Mouse (Mus musculus) hindbrain, embryonic 12.5 days (tissue): ENCODE data around the gene Tmem132b. TPM values are rescaled to one million over a fixed set of nuclear protein-coding genes. Genes with fewer than 3 reads are reported as not detected.
A peak's percentile ranks its signal among the peaks of the same experiment; 100 is the strongest.

Experiments
- ATAC-seq: fragments of 200-750 bp; cut with Nextera tagmentation; 2 replicates; pipeline ENCODE4 v1.8.0; 2017; ENCODE audit warnings: moderate TSS enrichment; ENCODE audit not compliant: low FRiP score
- H3K27ac ChIP-seq: fragments of 300-500 bp; sonication (generic); 2 replicates; pipeline ENCODE4 v1.5.1; 2016; ENCODE audit warnings: mild to moderate bottlenecking
- H3K27me3 ChIP-seq: fragments of 300-500 bp; sonication (generic); 2 replicates; pipeline ENCODE4 v1.6.1; 2016; ENCODE audit warnings: mild to moderate bottlenecking
- H3K36me3 ChIP-seq: fragments of 300-500 bp; sonication (generic); 2 replicates; pipeline ENCODE4 v1.6.1; 2016; ENCODE audit warnings: mild to moderate bottlenecking
- H3K4me1 ChIP-seq: fragments of 300-500 bp; sonication (generic); 2 replicates; pipeline ENCODE4 v1.6.1; 2016
- H3K4me2 ChIP-seq: fragments of 300-500 bp; sonication (generic); replicated peaks from 2 replicates; pipeline ENCODE4 v1.6.1; 2016; ENCODE audit warnings: mild to moderate bottlenecking
- H3K4me3 ChIP-seq: fragments of 300-500 bp; sonication (generic); 2 replicates; pipeline ENCODE4 v1.5.1; 2016; ENCODE audit warnings: mild to moderate bottlenecking
- H3K9ac ChIP-seq: fragments of 300-500 bp; sonication (generic); 2 replicates; pipeline ENCODE4 v1.6.1; 2016; ENCODE audit warnings: mild to moderate bottlenecking, moderate library complexity
- H3K9me3 ChIP-seq: fragments of 300-500 bp; sonication (generic); replicated peaks from 2 replicates; pipeline ENCODE4 v1.6.1; 2016; ENCODE audit warnings: mild to moderate bottlenecking
- WGBS: fragments of 180-500 bp; shearing (Covaris S2); methylation state at CpG from one replicate; pipeline ENCODE4 v1.1.7; 2016; 5-methylcytosine and 5-hydroxymethylcytosine counted together
- polyA plus RNA-seq: library from polyadenylated mRNA; unstranded; fragments of >200 nt; fragmentation: Nextera tagmentation; extraction: Ambion mirVana; gene quantifications from 2 replicates; pipeline ENCODE4 v1.2.1, GENCODE M21; 2016

Tmem132b gene
- polyA plus RNA-seq, 1 experiment from 2014 or later, result 2.4 TPM

- Histone ChIP-seq H3K9ac (no peak overlapping the region), H3K4me2 (no peak overlapping the region), H3K4me3 (no peak overlapping the region), H3K36me3 (peaks cover 16% of the 10 kb centered on the region), H3K27me3 (no peaks in the 10 kb centered on the region), H3K27ac (no peak overlapping the region), H3K4me1 (0 out of 2 replicates have a peak, but pooled peaks cover 4% of the 10 kb centered on the region), H3K9me3 (no peaks in the 10 kb centered on the region)
- WGBS, result 19% methylated on average over 15 of the region's 15 CpGs
- ATAC-seq, result no peak
Measured at GRCm38 (mm10) chr5:125520930-125521590, 10.5 kb upstream of the Tmem132b start.

GRCm38 (mm10) chr5:125523361-125523760 lies 8.2 kb upstream of the Tmem132b start:
- 93% methylated on average over 2 of the region's 2 CpGs for WGBS
- Histone ChIP-seq H3K4me3 (no peak overlapping the region), H3K4me1 (0 out of 2 replicates have a peak, but pooled peaks cover 4% of the 10 kb centered on the region), H3K27me3 (peaks cover 3% of the 10 kb centered on the region; the same call in 1 of the 2 replicates), H3K27ac (no peak overlapping the region), H3K4me2 (no peak overlapping the region), H3K36me3 (no peaks in the 10 kb centered on the region; the same call in 1 of the 2 replicates), H3K9ac (no peak overlapping the region), H3K9me3 (peaks cover 6% of the 10 kb centered on the region)
- no peak for ATAC-seq

DNA sequence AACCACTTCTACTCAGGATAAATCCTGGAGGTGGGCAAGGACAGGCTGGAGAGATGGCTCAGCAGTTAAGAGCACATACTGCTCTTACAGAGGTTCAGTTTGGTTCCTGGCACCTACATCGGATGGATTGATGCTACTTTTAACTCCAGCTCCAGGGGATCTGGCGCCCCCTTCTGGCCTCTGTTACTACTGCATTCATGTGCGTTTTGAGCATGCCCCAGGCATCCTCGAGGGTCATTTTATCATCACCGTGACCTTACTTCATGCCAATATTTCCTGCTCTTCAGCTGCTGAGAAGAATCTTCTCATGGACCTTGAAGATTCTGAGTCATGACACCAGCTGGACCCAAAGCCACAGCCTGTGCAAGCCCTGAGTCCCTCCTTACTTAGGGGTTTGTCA lies 6.1 kb upstream of the Tmem132b start:
- Histone ChIP-seq H3K27ac (no peak overlapping the region), H3K36me3 (no peaks in the 10 kb centered on the region; the same call in 1 of the 2 replicates), H3K4me2 (no peak overlapping the region), H3K4me3 (no peak overlapping the region), H3K4me1 (0 out of 2 replicates have a peak, but pooled peaks cover 4% of the 10 kb centered on the region), H3K9ac (no peak overlapping the region), H3K27me3 (peaks cover 22% of the 10 kb centered on the region), H3K9me3 (peaks cover 6% of the 10 kb centered on the region)
- no peak for ATAC-seq
- WGBS, result 63% methylated on average over 5 of the region's 5 CpGs

GRCm38 (mm10) chr5:125526464-125526863 lies 5.1 kb upstream of the Tmem132b start:
- peaks cover 2% of the 10 kb centered on the region; the same call in 1 of the 2 replicates for H3K4me1 ChIP-seq
- peaks cover 28% of the 10 kb centered on the region for H3K27me3 ChIP-seq
- no peak overlapping the region for H3K27ac ChIP-seq
- H3K9ac ChIP-seq, result no peak overlapping the region
- H3K36me3 ChIP-seq, result no peaks in the 10 kb centered on the region; the same call in 1 of the 2 replicates
- no peak for ATAC-seq
- H3K4me2 ChIP-seq, result no peak overlapping the region
- WGBS, result 76% methylated on average over 4 of the region's 4 CpGs
- peaks cover 6% of the 10 kb centered on the region for H3K9me3 ChIP-seq
- H3K4me3 ChIP-seq, result no peak overlapping the region

DNA sequence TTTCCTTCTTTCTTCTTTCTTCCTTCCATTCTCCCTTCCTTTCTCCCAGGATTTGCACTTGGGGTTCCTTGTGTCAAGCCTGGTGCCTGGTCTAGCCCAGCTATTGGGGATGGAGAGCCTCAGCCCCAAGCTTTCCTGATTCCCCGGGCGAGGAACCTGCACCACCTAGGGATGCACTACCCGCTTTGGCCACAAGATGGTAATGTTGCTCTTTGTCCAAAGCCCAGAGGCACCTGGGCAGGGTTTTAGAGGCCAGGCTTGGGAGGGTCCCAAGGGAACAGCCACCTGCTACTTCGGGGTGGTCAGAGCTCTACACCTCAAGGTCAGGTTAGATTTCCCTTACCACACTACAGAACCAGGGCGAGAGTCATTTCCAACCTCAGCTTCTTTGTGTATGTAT lies 2.5 kb upstream of the Tmem132b start:
- peaks cover 49% of the 10 kb centered on the region for H3K27me3 ChIP-seq
- H3K9me3 ChIP-seq, result peaks cover 6% of the 10 kb centered on the region
- H3K4me1 ChIP-seq, result peaks cover 22% of the 10 kb centered on the region
- no peak overlapping the region for H3K4me3 ChIP-seq
- H3K4me2 ChIP-seq, result no peak overlapping the region
- no peak overlapping the region for H3K27ac ChIP-seq
- H3K9ac ChIP-seq, result no peak overlapping the region
- ATAC-seq, result no peak
- WGBS, result 4% methylated on average over 5 of the region's 5 CpGs
- H3K36me3 ChIP-seq, result no peaks in the 10 kb centered on the region; the same call in 1 of the 2 replicates

DNA sequence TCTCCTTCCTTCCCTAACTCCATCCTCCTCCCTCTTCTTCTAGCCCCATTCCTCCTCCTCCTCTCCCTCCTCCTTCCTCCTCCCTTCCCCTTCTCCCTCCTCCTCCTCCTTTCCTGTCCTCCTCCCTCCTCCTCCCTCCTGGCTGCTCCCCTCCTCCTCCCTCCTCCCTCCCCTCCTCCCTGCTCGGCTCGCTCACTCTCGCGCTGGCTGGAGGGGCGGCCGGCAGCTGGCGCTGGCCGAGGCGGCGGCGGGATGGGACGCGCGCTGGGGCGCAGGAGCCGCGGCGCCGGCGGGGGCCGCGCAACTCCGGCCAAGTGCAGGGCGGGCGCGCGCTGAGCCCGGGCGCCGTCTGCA lies 594 bp downstream of the Tmem132b start:
- Histone ChIP-seq H3K36me3 (no peaks in the 10 kb centered on the region), H3K27ac (peak overlapping the region; percentile 48), H3K4me3 (peak overlapping the region; percentile 59), H3K9me3 (no peaks in the 10 kb centered on the region), H3K4me1 (peaks cover 35% of the 10 kb centered on the region), H3K9ac (peak overlapping the region; percentile 72), H3K4me2 (peak overlapping the region; percentile 97), H3K27me3 (peaks cover 75% of the 10 kb centered on the region)
- ATAC-seq, result peak; percentile 67
- WGBS, result under 1% methylated on average over 29 of the region's 30 CpGs

DNA sequence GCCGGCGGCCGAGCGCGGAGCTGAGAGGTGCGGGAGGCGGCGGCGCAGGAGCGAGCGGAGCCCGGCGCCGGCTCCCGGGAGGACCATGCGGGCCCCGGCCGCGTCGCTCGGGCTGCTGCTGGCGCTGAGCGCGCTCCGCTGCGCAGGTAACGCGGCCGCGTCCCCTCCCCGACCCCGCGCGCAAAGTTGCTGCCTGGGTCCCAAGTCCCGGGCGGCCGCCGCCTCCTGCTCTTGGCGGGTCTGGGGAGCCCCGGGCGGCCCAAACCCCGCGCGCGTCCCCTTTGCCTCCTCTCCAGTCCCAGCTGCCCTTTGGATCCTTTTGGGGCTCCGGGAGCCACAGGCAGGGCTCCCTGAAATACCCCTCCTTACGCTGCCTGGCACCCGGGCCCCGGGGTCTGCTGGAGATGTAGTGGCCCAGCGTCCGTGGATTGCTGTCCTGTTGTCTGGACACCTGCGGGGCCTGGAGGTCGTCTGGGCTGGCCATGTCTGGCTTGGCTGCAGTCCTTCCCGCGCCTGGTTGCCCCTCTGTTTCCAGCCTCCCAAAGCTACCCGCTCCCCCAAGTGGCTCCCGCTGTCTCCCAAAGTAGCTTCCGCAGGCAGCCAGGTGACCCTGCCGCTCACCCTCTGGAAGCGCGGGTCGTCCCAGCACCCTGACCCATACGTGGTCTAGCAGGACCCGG lies 1.1 kb downstream of the Tmem132b start:
- H3K9ac ChIP-seq, result peak overlapping the region; percentile 72
- peak overlapping the region; percentile 59 for H3K4me3 ChIP-seq
- no peaks in the 10 kb centered on the region for H3K9me3 ChIP-seq
- under 1% methylated on average over 62 of the region's 64 CpGs for WGBS
- H3K27ac ChIP-seq, result peak overlapping the region; percentile 48
- peak overlapping the region; percentile 97 for H3K4me2 ChIP-seq
- H3K4me1 ChIP-seq, result peaks cover 35% of the 10 kb centered on the region
- 0 out of 2 replicates have a peak, but pooled peaks have one; percentile 2 for ATAC-seq
- H3K27me3 ChIP-seq, result peaks cover 75% of the 10 kb centered on the region
- no peaks in the 10 kb centered on the region for H3K36me3 ChIP-seq

GRCm38 (mm10) chr5:125533225-125533900 lies 1.8 kb downstream of the Tmem132b start:
- peak overlapping the region; percentile 48; the same call in 1 of the 2 replicates for H3K27ac ChIP-seq
- peaks cover 72% of the 10 kb centered on the region for H3K27me3 ChIP-seq
- peak overlapping the region; percentile 72 for H3K9ac ChIP-seq
- peak overlapping the region; percentile 59 for H3K4me3 ChIP-seq
- 2% methylated on average over 24 of the region's 24 CpGs for WGBS
- H3K4me1 ChIP-seq, result peaks cover 35% of the 10 kb centered on the region
- H3K9me3 ChIP-seq, result no peaks in the 10 kb centered on the region
- ATAC-seq, result no peak
- H3K36me3 ChIP-seq, result no peaks in the 10 kb centered on the region
- H3K4me2 ChIP-seq, result peak overlapping the region; percentile 97

- Histone ChIP-seq H3K27me3 (peaks cover 65% of the 10 kb centered on the region), H3K4me1 (peaks cover 35% of the 10 kb centered on the region), H3K9ac (no peak overlapping the region), H3K9me3 (no peaks in the 10 kb centered on the region), H3K4me2 (peak overlapping the region; percentile 97), H3K27ac (no peak overlapping the region), H3K36me3 (no peaks in the 10 kb centered on the region), H3K4me3 (peak overlapping the region; percentile 59)
- WGBS, result 11% methylated on average over 7 of the region's 7 CpGs
- no peak for ATAC-seq
Measured at GRCm38 (mm10) chr5:125534168-125534610, 2.6 kb downstream of the Tmem132b start.

DNA sequence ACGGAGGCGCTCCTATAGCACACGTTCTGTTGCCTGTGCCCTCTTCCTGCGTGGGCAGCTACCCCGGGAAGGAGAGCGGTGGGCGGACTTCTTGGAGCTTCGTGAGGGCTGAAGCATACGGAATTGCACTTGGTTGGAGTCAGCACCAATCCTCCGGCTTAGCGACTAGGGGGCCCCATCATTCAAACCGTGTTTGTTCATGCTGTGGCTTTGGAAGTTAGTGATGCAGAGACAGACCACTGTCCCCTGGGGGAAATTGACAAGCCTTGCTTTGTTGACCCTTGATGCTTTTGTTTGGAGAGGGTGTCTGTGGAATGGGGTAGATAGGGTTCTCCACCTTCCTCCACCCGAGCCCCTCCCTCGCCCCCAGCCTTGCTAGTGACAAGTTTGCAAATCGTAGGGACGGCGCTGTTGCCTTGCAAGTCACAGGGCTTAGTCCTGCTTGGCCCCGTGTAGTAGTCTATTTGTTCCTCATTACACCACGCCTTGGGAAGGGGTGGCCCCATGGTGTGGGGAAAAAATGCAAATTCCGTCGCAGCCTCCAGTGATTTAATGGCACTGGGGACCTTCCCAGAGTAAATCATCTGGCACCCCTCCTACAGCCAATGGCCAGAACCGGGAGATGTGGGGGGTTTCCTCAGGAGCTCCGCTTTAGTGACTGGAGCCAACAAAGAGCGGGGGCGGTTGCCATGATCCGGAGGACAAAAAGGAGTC lies 3.2 kb downstream of the Tmem132b start:
- peak overlapping the region; percentile 97 for H3K4me2 ChIP-seq
- H3K9me3 ChIP-seq, result no peaks in the 10 kb centered on the region
- ATAC-seq, result no peak
- no peaks in the 10 kb centered on the region for H3K36me3 ChIP-seq
- WGBS, result 2% methylated on average over 26 of the region's 26 CpGs
- 0 out of 2 replicates have a peak overlapping the region, but pooled peaks have one; percentile 33 for H3K9ac ChIP-seq
- H3K27me3 ChIP-seq, result peaks cover 60% of the 10 kb centered on the region
- peaks cover 35% of the 10 kb centered on the region for H3K4me1 ChIP-seq
- peak overlapping the region; percentile 59 for H3K4me3 ChIP-seq
- no peak overlapping the region for H3K27ac ChIP-seq

DNA sequence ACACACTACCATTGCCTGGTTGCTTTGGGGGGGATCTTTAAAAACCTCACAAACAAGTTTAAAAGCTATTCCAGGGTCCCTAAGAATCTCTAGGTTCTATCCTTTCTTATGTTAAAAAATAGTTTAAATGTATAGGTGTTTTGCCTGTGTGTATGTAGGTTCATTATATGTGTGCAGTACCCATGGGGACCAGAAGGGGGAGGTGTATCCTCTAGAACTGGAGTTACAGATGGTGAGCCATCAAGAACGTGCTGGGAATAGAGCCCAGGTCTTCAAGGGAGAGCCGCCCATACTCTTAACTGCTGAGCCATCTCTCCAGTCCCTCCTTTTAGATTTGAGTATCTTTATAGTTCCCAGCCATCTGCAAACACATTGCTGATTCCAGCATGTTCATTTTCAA lies 13.5 kb downstream of the Tmem132b start:
- Histone ChIP-seq H3K4me2 (no peak overlapping the region), H3K9ac (no peak overlapping the region), H3K4me3 (no peak overlapping the region), H3K36me3 (no peaks in the 10 kb centered on the region), H3K4me1 (peaks cover 20% of the 10 kb centered on the region), H3K27ac (no peak overlapping the region), H3K27me3 (peaks cover 15% of the 10 kb centered on the region), H3K9me3 (0 out of 2 replicates have a peak, but pooled peaks cover 4% of the 10 kb centered on the region)
- WGBS, result 98% methylated on average over 2 of the region's 2 CpGs
- ATAC-seq, result no peak
